In the genomic region with DNA sequence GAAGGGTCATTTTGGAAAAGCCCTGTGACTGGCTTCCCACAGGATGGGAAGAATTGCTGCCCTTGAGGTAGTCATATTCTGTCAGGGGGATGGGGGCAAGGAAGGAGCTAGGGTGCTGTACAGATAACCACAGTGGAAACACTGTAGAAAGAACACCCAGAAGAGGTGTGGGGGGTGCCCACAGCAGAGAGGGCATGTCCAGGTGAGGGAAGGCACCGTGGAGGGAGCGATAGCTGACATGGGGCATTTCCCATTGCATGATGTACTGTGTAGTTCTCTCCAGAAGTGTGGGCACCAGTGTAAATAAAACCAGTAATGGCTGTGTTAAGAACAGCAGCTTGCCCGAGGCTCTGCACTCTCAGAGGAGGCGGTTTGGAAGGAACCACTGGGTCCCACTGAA, we compare ENCODE assay signal across 17 mouse cellular contexts.
DNase-seq lines count a peak whose midpoint lies in the region; ATAC-seq and TF ChIP-seq lines count a peak whose summit lies in the region.
"Had no signal": no experiment of that assay in that cellular context is flagged by ENCODE, and none has a peak within 500 bp of the region (broad histone marks: within the 10 kb centered on the region; RNA-seq: fewer than 3 reads in every experiment).

No protein-coding gene starts in this region.

- WGBS in hindbrain, embryonic 11.5 days, result 50% methylated on average over 4 of the region's 4 CpGs
- 59% methylated on average over 4 of the region's 4 CpGs for WGBS in hindbrain, embryonic 14.5 days
- 49% methylated on average over 4 of the region's 4 CpGs for WGBS in embryonic facial prominence, embryonic 13.5 days
- 60% methylated on average over 4 of the region's 4 CpGs for WGBS in liver, embryonic 13.5 days (ENCODE audit: insufficient replicate concordance)

- H3K4me2 ChIP-seq in hindbrain, embryonic 11.5 days (replicated peaks; ENCODE audit: low read depth, low read length), result no peak overlapping the region
- no peak overlapping the region for H3K4me2 ChIP-seq in hindbrain, embryonic 14.5 days (replicated peaks)
- no peak overlapping the region for H3K4me2 ChIP-seq in embryonic facial prominence, embryonic 13.5 days
- no peak overlapping the region for H3K4me2 ChIP-seq in liver, embryonic 13.5 days
- H3K4me2 ChIP-seq: forebrain, embryonic 15.5 days had no signal

- ATAC-seq in hindbrain, embryonic 11.5 days (ENCODE audit: low FRiP score), result no peak
- ATAC-seq in hindbrain, embryonic 14.5 days (ENCODE audit: low FRiP score), result no peak
- 0 out of 2 replicates have a peak, but pooled peaks have one; percentile 11 for ATAC-seq in embryonic facial prominence, embryonic 13.5 days (ENCODE audit: insufficient number of reproducible peaks, insufficient read depth, low FRiP score, low TSS enrichment, low read depth)
- ATAC-seq in liver, embryonic 13.5 days (ENCODE audit: low read depth), result no peak
- ATAC-seq: forebrain, embryonic 15.5 days; midbrain, embryonic 16.5 days had no signal

- H3K9me3 ChIP-seq in hindbrain, embryonic 11.5 days (ENCODE audit: control insufficient read depth, low read length), result no peaks in the 10 kb centered on the region
- no peaks in the 10 kb centered on the region for H3K9me3 ChIP-seq in hindbrain, embryonic 14.5 days (ENCODE audit: control insufficient read depth, low read length)
- H3K9me3 ChIP-seq in E14TG2a.4 (ENCODE audit: low read length), result no peaks in the 10 kb centered on the region
- H3K9me3 ChIP-seq in embryonic facial prominence, embryonic 13.5 days, result no peaks in the 10 kb centered on the region
- H3K9me3 ChIP-seq in liver, embryonic 13.5 days (replicated peaks), result no peaks in the 10 kb centered on the region
- H3K9me3 ChIP-seq: forebrain, embryonic 15.5 days; heart, embryonic 10.5 days had no signal

- no peak overlapping the region for H3K4me3 ChIP-seq in hindbrain, embryonic 11.5 days (ENCODE audit: low read depth, low read length)
- H3K4me3 ChIP-seq in hindbrain, embryonic 14.5 days (replicated peaks; ENCODE audit: low read length), result no peak overlapping the region
- H3K4me3 ChIP-seq in E14TG2a.4 (replicated peaks; ENCODE audit: low read length), result 0 out of 2 replicates have a peak overlapping the region, but pooled peaks have one; percentile 5
- H3K4me3 ChIP-seq in embryonic facial prominence, embryonic 13.5 days, result no peak overlapping the region
- H3K4me3 ChIP-seq in liver, embryonic 13.5 days (replicated peaks), result no peak overlapping the region
- H3K4me3 ChIP-seq: forebrain, embryonic 15.5 days; heart, embryonic 10.5 days; left cerebral cortex, adult 2 months had no signal

- no peak overlapping the region for H3K27ac ChIP-seq in hindbrain, embryonic 11.5 days (ENCODE audit: low read depth, low read length)
- H3K27ac ChIP-seq in hindbrain, embryonic 14.5 days, result no peak overlapping the region
- H3K27ac ChIP-seq in embryonic facial prominence, embryonic 13.5 days, result peak overlapping the region; percentile 48; the same call in 1 of the 2 replicates
- peak overlapping the region; percentile 24; the same call in 1 of the 2 replicates for H3K27ac ChIP-seq in liver, embryonic 13.5 days
- H3K27ac ChIP-seq: forebrain, embryonic 15.5 days; heart, embryonic 10.5 days; left cerebral cortex, adult 2 months; macrophage had no signal

- H3K9ac ChIP-seq in hindbrain, embryonic 11.5 days (ENCODE audit: low read depth, low read length), result no peak overlapping the region
- H3K9ac ChIP-seq in hindbrain, embryonic 14.5 days, result no peak overlapping the region
- no peak overlapping the region for H3K9ac ChIP-seq in embryonic facial prominence, embryonic 13.5 days
- H3K9ac ChIP-seq in liver, embryonic 13.5 days, result no peak overlapping the region
- H3K9ac ChIP-seq: forebrain, embryonic 15.5 days had no signal

- TF ChIP-seq CTCF in E14TG2a.4 (conservative IDR thresholded peaks at IDR 0.05; ENCODE audit: low read length), result no peak

- no peaks in the 10 kb centered on the region for H3K36me3 ChIP-seq in hindbrain, embryonic 11.5 days (ENCODE audit: control insufficient read depth, insufficient read depth, low read length)
- no peaks in the 10 kb centered on the region for H3K36me3 ChIP-seq in hindbrain, embryonic 14.5 days (replicated peaks; ENCODE audit: control insufficient read depth, insufficient read depth)
- H3K36me3 ChIP-seq in E14TG2a.4 (ENCODE audit: insufficient read depth, low read length), result peaks cover 4% of the 10 kb centered on the region; the same call in 1 of the 2 replicates
- H3K36me3 ChIP-seq in embryonic facial prominence, embryonic 13.5 days, result peaks cover 55% of the 10 kb centered on the region
- no peaks in the 10 kb centered on the region; the same call in 1 of the 2 replicates for H3K36me3 ChIP-seq in liver, embryonic 13.5 days
- H3K36me3 ChIP-seq: forebrain, embryonic 15.5 days; G1E had no signal

- H3K4me1 ChIP-seq in hindbrain, embryonic 11.5 days (replicated peaks; ENCODE audit: control insufficient read depth, insufficient read depth, low read length), result no peaks in the 10 kb centered on the region
- no peaks in the 10 kb centered on the region for H3K4me1 ChIP-seq in hindbrain, embryonic 14.5 days (replicated peaks; ENCODE audit: control insufficient read depth, insufficient read depth, low read length)
- H3K4me1 ChIP-seq in E14TG2a.4 (replicated peaks; ENCODE audit: low read depth, low read length), result peaks cover 42% of the 10 kb centered on the region
- H3K4me1 ChIP-seq in embryonic facial prominence, embryonic 13.5 days, result peaks cover 15% of the 10 kb centered on the region
- H3K4me1 ChIP-seq in liver, embryonic 13.5 days (replicated peaks), result peaks cover 29% of the 10 kb centered on the region
- H3K4me1 ChIP-seq: forebrain, embryonic 15.5 days had no signal

- peak; percentile 9 for DNase-seq in hindbrain, embryonic 11.5 days (ENCODE audit: low spot score)
- DNase-seq in hindbrain, embryonic 14.5 days (ENCODE audit: low spot score), result no peak
- DNase-seq in liver, embryonic 13.5 days, result no peak
- no peak for DNase-seq in urinary bladder, postnatal 25 days (ENCODE audit: low spot score)
- DNase-seq in layer of hippocampus, adult 11-12 months (ENCODE audit: low spot score), result no peak
- DNase-seq in frontal cortex, postnatal 25 days (ENCODE audit: low spot score in 2 of 2), result no peak
- DNase-seq: adrenal gland, adult 8-10 months; cerebellum, adult 18-20 months; right cerebral cortex, postnatal 14 days had no signal

- H3K27me3 ChIP-seq in hindbrain, embryonic 11.5 days (ENCODE audit: control insufficient read depth, insufficient read depth, low read length), result no peaks in the 10 kb centered on the region; the same call in 1 of the 2 replicates
- no peaks in the 10 kb centered on the region for H3K27me3 ChIP-seq in hindbrain, embryonic 14.5 days (ENCODE audit: control insufficient read depth, insufficient read depth, low read length)
- peaks cover 14% of the 10 kb centered on the region; the same call in 1 of the 2 replicates for H3K27me3 ChIP-seq in E14TG2a.4 (ENCODE audit: insufficient read depth, low read length)
- H3K27me3 ChIP-seq in embryonic facial prominence, embryonic 13.5 days, result no peaks in the 10 kb centered on the region
- H3K27me3 ChIP-seq in liver, embryonic 13.5 days, result no peaks in the 10 kb centered on the region
- H3K27me3 ChIP-seq: forebrain, embryonic 15.5 days had no signal

Comparison
In these comparisons a context has a peak if more than half of its experiments do, and no peak if none do; other contexts are left out.
1. H3K27ac ChIP-seq: peak in embryonic facial prominence, embryonic 13.5 days (single experiment) and liver, embryonic 13.5 days (single experiment); none in hindbrain, embryonic 11.5 days (single experiment) and hindbrain, embryonic 14.5 days (single experiment).